Mouse (Mus musculus): Measurements from ENCODE around the gene Lsm10.

GRCm38 (mm10) chr4:126097711-126098253, 1.4 kb downstream of the Lsm10 start:
- no peak for TF ChIP-seq EP300 (IDR thresholded peaks at IDR 0.05; ENCODE audit: low read depth)
- TF ChIP-seq CTCF (IDR thresholded peaks at IDR 0.05; ENCODE audit: low read depth) = no peak
